Mouse (Mus musculus) heart, adult 8-10 months (tissue): ENCODE measurements around the gene Prss12. TPM values are rescaled to one million over a fixed set of nuclear protein-coding genes. Genes with fewer than 3 reads are reported as not detected.
"Not testable (repeated sequence)": the region's sequence is repeated elsewhere in the genome, so short reads cannot be mapped to it uniquely, and the experiment has no call there.

Experiments used
- DNase-seq: peaks from one replicate; pipeline ENCODE4 v3.0.0; 2022; ENCODE audit warnings: low spot score
- total RNA-seq, 4 experiments: library from RNA; stranded (reverse); gene quantifications; 2 replicates each; pipeline ENCODE4 v1.2.4; 2022

The Prss12 gene
- total RNA-seq, 4 experiments from 2014 or later = 0.33 to 0.95 (median 0.64) TPM

DNA sequence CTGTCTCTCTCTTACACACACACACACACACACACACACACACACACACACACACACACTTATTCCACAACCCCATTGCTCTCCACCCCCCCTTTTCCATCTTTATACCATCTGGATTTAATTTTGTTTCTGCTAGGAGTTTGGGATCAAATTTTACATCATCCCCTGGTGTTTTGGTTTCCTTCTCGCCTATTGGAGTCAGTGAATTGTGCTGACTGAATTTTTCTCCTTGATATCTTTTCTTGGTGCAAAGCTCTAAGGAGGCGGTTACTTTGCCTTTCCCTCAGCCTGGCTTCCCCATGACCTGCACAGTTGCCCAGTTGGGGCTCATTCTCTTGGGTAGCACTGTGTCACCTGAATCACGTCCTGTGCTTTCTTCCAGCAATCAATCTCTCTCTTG, 30.1 kb downstream of the Prss12 start:
- no peak for DNase-seq

DNA sequence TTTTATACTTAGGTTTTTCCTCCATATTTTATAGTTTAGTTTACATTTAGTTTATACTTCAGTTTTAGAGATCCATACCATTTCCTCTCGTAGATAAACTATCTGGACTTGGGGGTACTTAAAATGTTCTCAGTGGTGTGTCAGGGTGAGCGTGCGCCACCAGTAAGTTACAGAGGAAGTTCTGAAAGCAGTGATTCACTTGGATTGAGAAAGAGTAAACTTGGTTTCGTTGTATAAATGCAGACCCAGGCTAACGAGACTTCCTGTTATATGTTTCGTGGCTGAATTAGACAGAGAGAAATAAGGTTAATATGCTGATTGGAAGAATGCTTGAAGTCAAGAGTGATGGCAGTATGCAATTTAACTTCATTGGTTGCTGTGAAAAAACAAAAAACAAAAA, 34.6 kb downstream of the Prss12 start:
- no peak for DNase-seq

DNA sequence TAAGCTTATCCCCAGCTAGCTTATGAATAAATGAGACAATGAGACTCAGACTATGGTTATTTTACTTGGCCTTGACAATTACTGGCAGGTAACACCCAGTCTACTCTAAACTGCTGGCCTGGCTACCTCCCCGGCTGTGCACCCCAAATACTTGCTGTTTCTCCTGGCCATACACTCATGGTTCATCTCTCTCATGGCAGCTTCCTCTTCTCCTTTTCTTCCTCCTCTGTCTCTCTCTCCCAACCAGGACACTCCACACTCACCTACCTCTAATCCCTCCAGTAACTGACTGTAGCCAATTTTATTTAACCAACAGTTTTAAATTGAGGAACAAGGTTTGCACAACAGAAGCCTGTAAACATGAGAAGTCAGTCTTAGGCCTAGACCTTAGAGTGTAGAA, 45.1 kb downstream of the Prss12 start:
- no peak for DNase-seq

DNA sequence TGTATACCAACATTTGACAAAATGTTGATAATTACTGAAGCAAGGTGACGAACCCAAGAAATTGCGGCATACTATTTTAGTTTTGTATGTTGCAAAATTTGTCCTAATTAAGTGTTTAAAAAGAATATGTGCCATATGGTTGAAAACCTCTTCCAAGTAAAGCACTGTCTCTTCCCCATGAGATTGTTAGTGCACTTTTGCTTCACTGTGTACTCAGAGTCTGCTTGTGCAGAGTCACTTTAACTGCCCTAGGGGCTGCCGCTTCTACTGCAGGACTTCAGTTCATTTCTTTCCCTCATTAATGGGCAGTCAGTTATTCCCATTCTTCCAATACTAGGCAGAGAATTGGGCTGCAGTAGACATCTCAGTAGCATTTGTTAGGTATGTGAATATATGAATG, 46.5 kb downstream of the Prss12 start:
- no peak for DNase-seq

DNA sequence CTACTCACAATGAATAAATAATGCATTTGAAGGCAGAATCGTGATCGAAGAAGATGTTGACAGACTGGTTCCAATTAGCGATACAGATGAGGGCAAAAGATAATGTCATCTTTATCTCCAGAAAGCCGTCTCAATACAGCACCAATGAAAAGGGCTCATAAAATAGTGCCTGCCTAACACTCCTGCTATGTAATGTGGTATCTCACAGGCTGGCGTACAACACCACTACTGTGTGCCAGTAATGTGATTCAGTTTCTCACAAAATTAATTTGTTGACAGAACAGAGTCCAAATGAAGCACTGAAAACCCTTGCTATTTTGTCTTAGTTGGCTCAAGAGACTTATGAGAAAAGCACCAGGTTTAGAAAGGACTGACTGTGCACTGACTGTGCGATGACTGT, 48.4 kb downstream of the Prss12 start:
- no peak for DNase-seq

DNA sequence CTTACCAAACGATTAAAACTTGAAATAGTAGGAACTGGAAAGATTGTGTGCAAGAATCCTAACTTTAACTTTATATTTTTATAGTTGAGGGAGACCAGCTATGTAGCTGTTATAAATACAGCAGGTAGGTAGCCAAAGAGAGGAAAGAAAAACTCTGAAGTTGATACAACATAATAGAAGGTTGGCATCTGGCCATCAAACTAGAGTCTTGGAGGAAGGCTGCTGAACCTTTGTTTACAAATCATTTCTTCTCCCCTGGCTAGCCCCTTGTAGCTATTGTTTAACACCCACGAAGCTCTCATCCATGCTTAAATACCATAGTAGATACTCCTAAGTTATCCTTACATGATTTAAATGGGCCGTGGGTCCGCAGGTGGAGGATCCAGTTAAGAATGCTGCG, 52.1 kb downstream of the Prss12 start:
- no peak for DNase-seq

DNA sequence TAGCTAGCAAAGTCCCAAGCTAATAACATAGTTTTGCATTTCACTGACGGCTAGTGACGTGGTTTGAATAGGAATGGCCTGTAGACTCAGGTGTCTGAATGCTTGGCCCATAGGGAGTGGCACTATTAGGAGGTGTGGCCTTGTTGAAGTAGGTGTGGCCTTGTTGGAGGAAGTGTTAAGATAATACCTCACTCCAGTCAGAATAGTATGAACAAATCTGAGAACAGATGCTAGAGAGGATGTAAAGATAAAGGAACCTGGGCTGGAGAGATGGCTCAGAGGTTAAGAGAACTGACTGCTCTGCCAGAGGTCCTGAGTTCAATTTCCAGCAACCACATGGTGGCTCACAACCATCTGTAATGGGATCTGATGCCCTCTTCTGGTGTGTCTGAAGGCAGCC, 55.1 kb downstream of the Prss12 start:
- DNase-seq = not testable (repeated sequence)

DNA sequence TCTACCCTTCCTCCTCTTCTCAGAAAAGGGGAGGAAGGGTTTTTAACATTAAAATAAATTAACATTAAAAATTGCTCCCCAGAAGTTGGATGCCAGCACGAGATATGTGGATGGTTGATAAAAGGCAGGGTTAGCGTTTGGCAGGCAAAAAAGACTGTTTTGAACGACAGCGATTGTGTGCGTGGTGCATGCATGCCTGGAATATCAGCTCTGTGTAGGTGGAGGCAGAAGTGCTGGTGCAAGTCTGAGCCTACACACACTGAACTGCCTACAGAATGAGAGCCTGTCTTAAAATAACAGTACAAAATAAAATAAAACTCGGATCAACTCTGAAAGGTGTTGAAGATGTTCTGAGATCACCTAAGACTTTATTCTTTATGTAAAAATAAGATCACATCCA, 57.2 kb downstream of the Prss12 start:
- DNase-seq = no peak

DNA sequence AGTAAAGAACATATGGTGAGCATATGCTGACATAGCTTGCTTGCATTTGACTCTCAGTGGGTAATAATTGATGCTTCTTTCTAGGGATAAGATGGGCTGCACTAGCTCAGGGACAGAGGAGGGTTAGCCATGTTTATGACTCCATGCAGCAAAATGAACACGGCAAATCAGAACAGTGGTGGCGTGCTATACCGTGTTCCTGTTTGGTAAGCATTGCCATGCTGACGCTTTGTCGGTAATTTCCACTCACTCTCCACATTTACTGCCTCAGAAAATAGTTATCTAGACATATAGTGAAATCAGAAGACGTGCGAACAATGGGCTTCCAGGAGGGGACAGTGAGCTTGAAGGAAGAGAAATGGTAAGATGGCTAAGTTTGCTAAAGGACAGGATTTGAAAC, 58.1 kb downstream of the Prss12 start:
- DNase-seq = no peak

DNA sequence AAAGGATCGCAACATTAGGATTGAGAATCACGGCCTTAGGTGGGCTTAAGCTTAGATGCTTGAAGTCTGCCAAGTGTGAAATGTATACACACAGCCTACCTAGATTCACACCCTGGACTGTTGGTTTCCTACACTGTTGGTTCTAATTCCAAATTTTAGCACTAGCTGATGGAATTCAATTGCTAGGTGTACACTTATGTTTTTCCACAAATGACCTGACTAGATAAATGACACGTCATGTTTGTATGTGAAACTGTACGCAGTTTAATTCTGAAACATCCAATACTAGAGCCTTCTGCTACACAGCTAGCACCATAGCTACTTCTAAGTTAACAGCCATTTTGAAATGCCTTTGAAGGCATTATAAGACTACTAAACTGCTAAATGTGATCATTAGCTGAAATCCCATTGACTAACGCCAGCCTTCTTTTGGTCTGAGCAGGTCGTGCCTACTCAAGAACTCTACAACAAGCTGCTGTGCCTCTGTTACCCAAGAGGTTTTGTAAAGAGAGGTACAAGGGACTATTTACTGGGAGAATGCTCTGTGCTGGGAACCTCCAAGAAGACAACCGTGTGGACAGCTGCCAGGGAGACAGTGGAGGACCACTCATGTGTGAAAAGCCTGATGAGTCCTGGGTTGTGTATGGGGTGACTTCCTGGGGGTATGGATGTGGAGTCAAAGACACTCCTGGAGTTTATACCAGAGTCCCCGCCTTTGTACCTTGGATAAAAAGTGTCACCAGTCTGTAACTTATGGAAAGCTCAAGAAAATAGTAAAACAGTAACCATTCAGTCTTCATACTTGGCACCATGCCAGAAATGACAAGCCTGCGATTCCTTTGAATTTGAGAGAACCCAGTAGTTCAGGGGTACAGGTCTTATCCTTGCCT, 59.3 kb downstream of the Prss12 start:
- DNase-seq = peak; percentile 8

DNA sequence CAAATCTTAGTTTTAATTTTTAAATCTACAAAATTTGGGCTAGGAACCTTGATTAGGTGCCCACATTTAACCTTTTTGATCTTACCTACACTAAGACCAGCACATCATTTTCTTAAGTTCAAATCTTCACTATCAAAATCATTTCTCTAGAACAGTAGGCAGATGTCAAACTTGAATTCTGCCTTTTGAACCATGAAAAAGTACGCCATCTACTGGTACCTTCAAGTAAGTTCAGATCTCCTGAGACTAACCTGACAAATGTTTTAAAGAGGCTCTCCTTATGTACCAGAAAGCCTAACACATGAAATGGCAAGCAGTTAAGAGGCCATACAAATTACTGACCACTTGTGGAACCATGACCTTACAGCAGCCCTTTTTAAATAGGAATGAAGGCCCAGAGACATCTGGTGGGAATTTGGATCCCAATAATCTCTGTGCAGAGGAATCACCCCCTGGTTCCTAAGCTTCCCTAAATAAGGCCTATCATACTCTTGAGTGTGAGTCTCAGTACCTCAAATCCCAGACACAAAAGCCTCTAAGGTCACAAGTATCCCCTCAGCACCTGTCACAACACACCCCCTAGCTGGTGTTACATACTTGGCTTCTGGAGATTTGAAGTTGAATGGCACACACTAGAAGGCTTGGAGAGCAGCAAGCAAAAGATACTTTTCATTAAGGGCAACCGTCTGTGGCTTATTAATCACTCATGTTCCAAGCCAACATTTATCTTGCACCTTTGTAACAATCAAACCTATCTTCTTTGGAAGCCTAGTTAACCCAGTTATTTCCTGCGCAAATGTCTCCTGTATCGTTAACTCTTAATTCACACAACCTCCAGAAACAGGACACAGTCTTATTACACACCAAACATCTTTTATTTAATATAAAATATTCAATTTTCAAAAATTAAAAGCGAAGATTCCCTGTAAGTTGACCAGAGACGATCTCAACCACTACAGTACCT, 60.3 kb downstream of the Prss12 start:
- peak; percentile 19 for DNase-seq

DNA sequence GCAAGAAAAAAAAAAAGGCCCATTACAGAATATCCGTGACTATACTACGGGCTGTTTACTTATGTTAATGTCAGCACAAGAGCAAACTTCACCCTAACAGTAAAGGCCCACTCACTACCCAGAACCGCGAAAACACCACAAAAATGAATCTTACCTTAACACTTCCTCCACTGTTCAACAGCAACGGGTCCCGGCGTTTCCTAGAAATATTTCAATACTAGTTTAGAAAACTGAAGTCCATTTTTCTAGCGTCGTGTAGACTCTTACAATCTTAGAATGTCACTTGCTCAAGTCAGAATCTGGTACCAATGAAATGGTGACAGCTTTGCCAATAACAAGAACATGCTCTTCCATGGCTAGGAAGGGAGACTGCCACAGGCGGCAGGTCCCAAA, 60.9 kb downstream of the Prss12 start:
- peak; percentile 3 for DNase-seq

DNA sequence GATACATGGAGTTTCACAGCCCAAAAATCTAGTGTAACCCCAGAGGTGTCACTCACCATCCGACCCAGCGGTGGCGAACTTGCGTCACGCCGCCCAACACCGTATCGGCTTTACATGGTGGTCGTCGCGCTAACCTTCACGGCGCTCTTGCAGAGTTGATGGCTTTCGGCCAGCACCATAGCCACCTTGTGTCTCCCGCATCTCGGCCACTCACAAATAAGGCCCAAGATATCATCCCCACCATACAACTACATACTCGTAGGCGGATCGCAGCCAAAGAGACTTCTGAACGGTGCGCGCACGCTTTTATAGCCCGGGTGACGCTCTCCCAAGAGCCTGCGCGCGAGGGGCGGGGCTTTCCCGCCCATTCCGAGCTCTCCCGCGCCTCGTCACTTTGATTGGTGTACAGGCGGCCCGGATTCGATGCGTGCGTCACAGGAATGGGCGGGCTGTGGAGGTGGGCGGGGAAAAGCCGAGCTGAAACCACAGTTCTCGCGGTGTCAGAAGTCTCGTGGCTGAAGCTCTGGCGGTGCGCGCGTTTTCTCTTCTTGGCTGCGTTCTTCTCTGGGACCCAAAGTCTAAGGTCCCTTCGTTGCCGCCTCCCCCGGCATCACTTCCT, 61.5 kb downstream of the Prss12 start:
- peak; percentile 99 for DNase-seq

DNA sequence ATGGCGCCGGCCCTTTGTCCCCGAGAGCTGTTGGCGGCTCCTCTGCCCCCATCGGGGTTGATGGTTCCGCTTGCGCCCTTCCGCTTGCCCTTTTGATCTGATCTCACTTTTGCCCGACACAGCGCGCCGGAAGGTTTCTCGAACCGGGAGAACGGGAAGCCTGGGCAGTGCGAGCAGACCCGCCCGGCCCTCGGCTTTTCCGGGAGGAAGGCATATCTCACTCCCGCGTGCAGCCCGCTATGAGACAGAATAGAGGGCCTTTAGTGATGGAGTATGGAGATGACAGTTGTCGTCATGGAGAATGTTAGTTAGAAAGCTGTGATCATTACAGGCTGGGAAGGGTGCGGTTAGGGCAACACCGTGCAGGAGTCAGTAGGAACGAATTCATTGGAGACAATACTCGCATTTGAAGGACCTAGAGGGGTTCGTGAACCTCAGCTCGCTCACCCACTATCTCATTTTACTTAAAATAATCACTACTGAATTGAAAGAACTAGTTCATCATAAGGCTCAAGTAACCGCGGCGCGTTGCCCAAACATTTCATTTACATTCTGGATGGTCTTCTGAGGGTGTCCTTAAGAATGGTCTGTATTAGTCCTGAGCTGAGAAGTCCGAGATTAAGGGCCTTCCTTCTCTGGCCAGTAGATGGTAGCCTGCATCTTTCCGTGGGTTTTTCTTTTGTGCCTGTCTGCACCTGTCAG, 62.1 kb downstream of the Prss12 start:
- no peak for DNase-seq

DNA sequence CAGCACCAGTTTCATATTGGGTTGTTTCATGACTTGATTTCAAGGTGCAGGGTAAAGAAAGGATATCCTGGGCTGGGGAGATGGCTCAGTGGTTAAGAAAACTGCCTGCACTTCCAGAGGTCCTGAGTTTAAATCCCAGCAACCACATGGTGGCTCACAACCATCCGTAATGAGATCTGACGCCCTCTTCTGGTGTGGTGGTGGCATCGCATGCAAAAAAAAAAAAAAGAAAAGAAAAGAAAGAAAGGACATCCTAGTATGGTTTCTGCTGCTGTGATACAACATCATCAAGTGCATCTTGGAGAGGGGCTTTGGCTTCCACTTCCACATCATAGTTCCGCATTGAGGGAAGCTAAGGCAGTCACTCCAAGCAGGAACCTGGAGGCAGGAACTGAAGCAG, 65.1 kb downstream of the Prss12 start:
- DNase-seq = no peak

DNA sequence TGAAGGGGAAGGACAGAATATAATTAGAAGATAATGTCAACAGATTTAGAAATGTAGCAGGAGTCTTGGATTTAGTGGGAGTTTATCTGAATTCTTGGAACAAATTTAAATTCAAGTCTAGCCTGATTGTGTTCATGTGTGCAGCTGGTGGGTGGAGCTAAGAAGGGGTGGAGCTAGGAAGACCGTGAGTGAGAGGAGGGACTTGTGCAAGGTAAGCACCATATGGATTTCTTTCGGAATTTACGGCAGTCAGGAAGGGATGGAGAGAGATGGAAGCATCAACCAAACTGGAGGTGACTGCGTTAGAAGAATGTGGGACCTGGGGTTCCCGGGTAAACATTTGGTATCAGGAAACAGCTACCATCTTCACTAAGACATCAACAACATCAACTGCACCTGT, 68.2 kb downstream of the Prss12 start:
- no peak for DNase-seq

DNA sequence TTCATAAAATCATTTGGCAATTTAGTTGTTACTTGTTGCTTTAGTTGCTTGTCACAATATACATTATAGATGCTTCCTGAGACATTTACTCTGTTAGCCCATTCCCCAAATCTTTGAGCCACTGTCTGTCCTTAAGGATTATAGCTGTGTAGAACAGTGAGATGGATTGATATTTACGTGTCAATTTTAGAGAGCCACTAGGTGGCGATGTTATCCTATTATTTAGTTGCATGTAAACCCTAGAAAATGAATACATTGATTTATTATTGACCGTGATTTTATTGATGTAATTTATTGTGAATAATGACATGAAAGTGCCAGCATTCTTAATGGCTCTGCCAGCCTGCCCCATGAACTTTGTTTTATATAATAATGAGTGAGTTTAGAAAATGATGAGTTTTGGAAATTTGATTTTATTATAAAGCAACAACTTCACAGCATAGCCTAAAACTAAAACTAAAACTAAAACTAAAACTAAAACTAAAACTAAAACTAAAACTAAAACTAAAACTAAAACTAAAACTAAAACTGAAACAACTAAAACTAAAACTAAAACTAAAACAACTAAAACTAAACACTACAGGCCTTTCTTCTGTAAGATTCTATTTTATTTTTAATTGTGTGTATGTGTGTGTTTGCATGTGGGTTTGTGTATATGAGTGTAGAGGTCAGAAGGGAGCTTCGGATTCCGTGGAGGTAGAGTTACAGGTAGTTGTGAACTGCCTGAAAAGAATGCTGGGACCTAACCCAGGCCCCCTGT, 69.1 kb downstream of the Prss12 start:
- peak; percentile 63 for DNase-seq

DNA sequence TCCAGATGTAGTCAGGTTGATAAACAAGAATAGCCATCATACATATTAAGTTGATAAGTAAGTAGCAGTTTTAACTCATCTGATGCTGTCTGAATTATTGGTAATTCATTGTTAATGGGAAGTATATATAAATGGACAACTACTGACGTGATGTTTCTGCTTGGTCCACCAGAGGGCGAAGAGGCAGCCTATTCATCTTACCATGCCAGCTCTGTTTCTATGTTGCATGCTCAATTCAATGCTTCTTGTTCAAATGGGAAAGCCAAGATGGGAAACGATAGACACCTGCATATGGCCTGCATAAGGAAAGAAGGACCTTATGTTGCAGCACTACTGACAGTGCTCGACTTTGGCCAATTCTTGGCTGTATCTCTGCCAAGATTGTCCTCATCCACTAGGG, 70.1 kb downstream of the Prss12 start:
- peak; percentile 36 for DNase-seq

DNA sequence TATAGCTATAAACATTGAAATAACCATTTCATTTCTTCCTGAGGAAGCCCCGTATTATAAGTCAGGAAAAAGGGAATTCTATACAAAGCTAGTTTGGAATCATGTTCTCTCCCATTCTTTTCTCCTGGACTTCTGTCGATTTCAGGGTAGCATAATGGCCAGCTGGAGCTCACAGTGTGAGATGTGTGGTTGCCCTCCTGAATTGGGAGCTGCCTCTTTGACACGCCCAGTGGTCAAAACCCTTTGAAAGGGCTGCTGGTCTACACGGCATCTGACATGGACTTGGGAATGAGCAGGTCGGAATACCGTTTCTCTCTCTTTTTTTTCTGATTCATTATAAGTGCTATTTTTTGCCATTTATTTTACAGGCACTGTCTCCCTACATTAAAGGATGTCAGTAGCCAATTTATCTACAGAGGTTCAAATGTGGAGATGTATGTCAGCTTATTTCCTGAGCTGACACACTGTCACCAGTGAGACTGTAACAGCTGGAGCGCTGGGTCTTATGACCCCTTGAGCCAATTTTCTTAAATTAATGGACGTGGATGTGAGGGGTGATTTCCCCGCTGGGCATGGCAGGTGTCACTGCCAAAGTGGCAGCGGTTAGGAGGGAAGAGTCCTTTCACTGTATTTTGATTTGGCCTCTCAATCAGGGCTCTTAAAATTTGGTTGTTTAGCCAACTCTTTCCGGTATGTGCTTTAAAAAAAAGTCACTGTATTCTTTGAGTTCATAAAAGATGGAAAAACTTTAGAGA, 79.8 kb downstream of the Prss12 start:
- no peak for DNase-seq
